Mouse (Mus musculus) testis, adult 2 months (tissue): ENCODE measurements at regions not wholly inside any gene's neighbourhood (a gene's known extent, or its start where the extent isn't known, plus 50 kb on each side); places are given as distances from the start of the nearest gene placed in this dataset.

Source experiments
- CTCF ChIP-seq: fragments of 200-500 bp; IDR thresholded peaks from 2 replicates; pipeline ENCODE4 v1.5.1; 2012; ENCODE audit warnings: low read depth, mild to moderate bottlenecking, inconsistent platforms, low read length, moderate library complexity; ENCODE audit not compliant: control insufficient read depth, insufficient read depth, insufficient replicate concordance
- POLR2A ChIP-seq: fragments of 200-500 bp; IDR thresholded peaks from 2 replicates; pipeline ENCODE4 v1.6.1; 2012; ENCODE audit warnings: low read depth, mild to moderate bottlenecking, inconsistent platforms, low read length, moderate library complexity; ENCODE audit not compliant: control insufficient read depth

- TF ChIP-seq CTCF (no peak), POLR2A (no peak)
Measured at GRCm38 (mm10) chr8:8869338-8869737, 179.0 kb upstream of the Arglu1 start.
